Mouse (Mus musculus) c-Kit-positive CD71-positive TER-119-positive erythroid progenitor cells, embryonic 14.5 days (primary cell): ENCODE data around the gene Cd151.

Experiments used
- DNase-seq: peaks from one replicate; pipeline ENCODE4 v3.0.0-alpha.2; 2013; ENCODE audit warnings: low spot score

Cd151 gene

GRCm38 (mm10) chr7:141457986-141458660 lies 9.1 kb upstream of the Cd151 start:
- no peak for DNase-seq

- no peak for DNase-seq
Measured at GRCm38 (mm10) chr7:141458661-141459060, 8.5 kb upstream of the Cd151 start.

- DNase-seq = no peak
Measured at GRCm38 (mm10) chr7:141459301-141459711, 7.9 kb upstream of the Cd151 start.

- DNase-seq = no peak
Measured at GRCm38 (mm10) chr7:141460001-141460390, 7.2 kb upstream of the Cd151 start.

GRCm38 (mm10) chr7:141460391-141461113 lies 6.6 kb upstream of the Cd151 start, which contains the start of gene Cracr2b:
TSS of gene Cracr2b (plus strand) at chr7:141461094.
- no peak for DNase-seq

GRCm38 (mm10) chr7:141461521-141462332 lies 5.5 kb upstream of the Cd151 start:
- DNase-seq = no peak

GRCm38 (mm10) chr7:141462333-141462821 lies 4.8 kb upstream of the Cd151 start:
- no peak for DNase-seq

GRCm38 (mm10) chr7:141463824-141464602 lies 3.2 kb upstream of the Cd151 start:
- DNase-seq = no peak

GRCm38 (mm10) chr7:141464603-141465201 lies 2.5 kb upstream of the Cd151 start:
- no peak for DNase-seq

GRCm38 (mm10) chr7:141465388-141466044 lies 1.7 kb upstream of the Cd151 start:
- no peak for DNase-seq

- DNase-seq = no peak
Measured at GRCm38 (mm10) chr7:141466045-141466394, 1.2 kb upstream of the Cd151 start.

- DNase-seq = no peak
Measured at GRCm38 (mm10) chr7:141466607-141467148, 514 bp upstream of the Cd151 start.

- no peak for DNase-seq
Measured at GRCm38 (mm10) chr7:141468164-141468521, 951 bp downstream of the Cd151 start.

GRCm38 (mm10) chr7:141468522-141469211 lies 1.5 kb downstream of the Cd151 start:
- peak; percentile 72 for DNase-seq

- no peak for DNase-seq
Measured at GRCm38 (mm10) chr7:141469352-141469751, 2.2 kb downstream of the Cd151 start.

GRCm38 (mm10) chr7:141469901-141470636 lies 2.9 kb downstream of the Cd151 start:
- no peak for DNase-seq

GRCm38 (mm10) chr7:141470637-141470944 lies 3.4 kb downstream of the Cd151 start:
- DNase-seq = no peak

GRCm38 (mm10) chr7:141471236-141471635 lies 4.0 kb downstream of the Cd151 start:
- no peak for DNase-seq

- DNase-seq = no peak
Measured at GRCm38 (mm10) chr7:141472226-141472625, 5.0 kb downstream of the Cd151 start.
